Mouse (Mus musculus) 3T3-L1 (cell line): ENCODE data around the gene Elmo2.

Experiments
- DNase-seq: peaks from one replicate; pipeline ENCODE4 v3.0.0-alpha.2; 2015; ENCODE audit warnings: low read depth, low spot score

Gene Elmo2

GRCm38 (mm10) chr2:165296571-165296970 lies 29.7 kb downstream of the Elmo2 start:
- DNase-seq = no peak

GRCm38 (mm10) chr2:165288315-165289031 lies 37.8 kb downstream of the Elmo2 start:
- DNase-seq = peak; percentile 64

DNA sequence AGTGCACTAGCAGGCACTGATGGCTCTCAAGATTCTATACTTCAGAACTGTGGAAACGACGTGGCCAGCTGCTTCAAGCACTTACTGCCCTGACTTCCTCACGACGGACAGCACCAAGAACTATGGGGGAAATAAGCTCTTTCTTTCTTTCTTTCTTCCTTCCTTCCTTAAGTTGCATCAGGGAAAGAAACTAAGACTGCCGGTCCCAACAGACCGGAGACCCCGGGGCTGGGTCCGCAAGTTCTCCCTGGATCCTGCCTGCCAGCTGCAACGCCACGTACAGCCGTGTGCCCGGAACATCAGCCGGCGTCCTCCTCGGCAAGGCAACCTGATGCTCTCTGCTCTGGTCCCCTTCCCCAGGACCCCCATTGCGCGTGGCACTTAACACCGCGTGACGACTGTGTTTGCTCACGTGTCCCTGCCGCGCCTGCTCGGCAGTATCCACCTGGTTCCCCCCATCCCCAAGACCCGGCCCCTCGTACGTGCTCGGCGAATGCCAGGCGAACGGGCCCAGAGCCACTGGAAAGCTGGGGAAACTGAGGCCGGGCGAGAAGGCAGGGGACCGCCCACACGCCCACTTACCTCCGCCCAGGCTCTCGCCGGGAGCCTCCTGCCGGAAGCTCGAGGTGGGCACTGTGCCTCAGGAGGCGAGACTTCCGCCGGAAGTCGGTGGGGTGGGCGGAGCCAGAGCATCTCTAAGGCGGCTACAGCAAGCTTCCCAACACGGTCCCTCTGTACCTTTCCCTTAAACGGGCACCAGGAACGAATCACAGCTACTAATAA lies 38.9 kb downstream of the Elmo2 start, which contains the start of gene Slc35c2:
TSS of gene Slc35c2 (minus strand) at position 668 of the 783 bp plus-strand sequence.
- peak; percentile 91 for DNase-seq

- DNase-seq = peak; percentile 76
Observed at GRCm38 (mm10) chr2:165286361-165287201, 39.7 kb downstream of the Elmo2 start.

- DNase-seq = no peak
Observed at GRCm38 (mm10) chr2:165285621-165286020, 40.7 kb downstream of the Elmo2 start.

- no peak for DNase-seq
Observed at GRCm38 (mm10) chr2:165285034-165285433, 41.2 kb downstream of the Elmo2 start.

GRCm38 (mm10) chr2:165284377-165284776 lies 41.9 kb downstream of the Elmo2 start:
- DNase-seq = no peak

GRCm38 (mm10) chr2:165283644-165284043 lies 42.6 kb downstream of the Elmo2 start:
- no peak for DNase-seq

DNA sequence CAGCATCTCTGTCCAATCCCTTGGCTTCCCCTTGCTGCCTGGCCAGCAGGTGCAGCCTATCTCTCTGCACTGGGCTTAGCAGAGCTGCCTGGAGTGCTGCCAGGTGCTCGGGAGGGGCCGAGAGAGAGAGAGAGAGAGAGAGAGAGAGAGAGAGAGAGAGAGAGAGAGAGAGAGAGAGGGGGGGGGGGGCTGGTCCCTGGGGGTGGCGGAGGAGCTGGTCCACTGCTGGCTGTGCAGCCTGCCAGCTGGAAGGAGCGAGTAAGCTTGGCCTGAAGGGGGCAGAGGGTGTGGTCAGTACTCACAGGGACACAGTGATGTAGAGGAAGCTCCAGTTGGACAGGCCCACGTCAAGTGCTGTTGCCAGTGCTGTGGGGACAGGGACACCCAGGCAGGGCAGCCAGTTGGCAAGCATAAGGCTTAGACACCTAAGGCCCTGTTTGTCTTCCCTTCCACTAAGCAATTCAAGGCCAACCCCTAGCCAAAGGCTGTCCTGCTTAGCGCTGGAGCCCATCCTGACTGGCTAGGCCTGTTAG lies 44.4 kb downstream of the Elmo2 start:
- DNase-seq = peak; percentile 28

DNA sequence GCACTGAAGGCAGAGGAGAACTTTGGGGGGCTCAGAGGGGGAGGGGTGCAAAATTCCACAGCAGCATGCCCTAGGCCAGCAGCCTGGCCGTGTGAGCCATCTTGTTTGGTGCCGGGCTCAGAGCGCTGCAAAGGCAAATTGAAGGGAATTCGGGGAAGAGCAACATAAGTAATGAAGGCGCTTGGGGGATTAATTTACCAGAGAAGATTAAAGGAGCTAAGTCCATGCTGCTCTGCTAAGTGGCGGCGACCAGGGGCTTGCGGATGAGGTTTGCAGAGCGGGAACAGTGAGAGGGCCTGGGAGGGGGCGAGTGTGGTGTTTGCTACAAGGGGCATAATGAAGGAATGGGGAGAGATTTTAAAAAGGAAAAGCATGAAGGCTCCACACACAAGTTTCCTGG lies 46.9 kb downstream of the Elmo2 start:
- DNase-seq = no peak

DNA sequence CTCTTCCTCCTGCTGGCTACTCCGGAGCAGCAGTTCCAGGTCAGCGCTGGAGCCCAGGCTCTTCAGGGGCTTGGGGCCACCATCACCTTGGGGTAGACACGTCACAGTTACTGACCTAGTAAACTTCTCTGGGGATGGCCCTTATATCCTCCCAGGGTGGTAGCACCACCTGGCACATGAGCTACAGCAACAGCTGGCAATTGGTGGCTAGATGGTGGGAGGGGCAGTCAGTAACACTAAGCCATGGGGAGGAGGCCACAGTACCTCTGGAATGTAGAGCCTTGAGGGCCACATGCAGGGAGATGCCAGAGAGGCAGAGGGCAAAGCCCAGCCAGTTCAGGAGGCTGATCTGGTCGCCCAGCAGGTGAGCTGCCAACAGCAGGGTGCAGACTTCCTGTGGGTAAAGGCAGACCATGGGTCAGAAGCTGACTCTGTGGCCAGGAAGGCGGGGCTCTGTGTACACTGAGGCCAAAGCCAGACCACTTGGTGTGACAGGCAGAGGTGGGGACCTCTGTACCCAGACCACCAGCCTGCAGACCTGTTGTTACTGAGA lies 49.0 kb downstream of the Elmo2 start:
- no peak for DNase-seq

DNA sequence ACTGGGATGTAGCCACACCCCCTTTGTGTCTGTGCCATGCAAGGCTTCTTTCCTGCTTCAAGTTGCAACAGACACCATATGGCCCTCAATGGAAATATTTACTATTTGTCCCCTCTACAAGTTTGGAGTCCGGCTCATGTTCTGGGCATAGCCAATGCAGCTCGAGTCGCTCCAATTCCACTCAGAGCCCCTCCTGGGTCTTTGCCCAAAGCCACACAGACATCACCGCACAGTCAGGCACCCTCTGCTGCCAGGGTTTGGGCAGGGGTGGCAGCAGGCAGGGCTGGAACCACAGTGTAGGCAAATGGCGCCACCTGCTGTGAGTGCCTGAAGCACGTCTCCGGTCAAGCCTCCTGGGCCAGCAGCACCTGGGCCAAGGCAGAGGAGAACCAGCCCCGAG lies 50.5 kb downstream of the Elmo2 start:
- peak; percentile 73 for DNase-seq

DNA sequence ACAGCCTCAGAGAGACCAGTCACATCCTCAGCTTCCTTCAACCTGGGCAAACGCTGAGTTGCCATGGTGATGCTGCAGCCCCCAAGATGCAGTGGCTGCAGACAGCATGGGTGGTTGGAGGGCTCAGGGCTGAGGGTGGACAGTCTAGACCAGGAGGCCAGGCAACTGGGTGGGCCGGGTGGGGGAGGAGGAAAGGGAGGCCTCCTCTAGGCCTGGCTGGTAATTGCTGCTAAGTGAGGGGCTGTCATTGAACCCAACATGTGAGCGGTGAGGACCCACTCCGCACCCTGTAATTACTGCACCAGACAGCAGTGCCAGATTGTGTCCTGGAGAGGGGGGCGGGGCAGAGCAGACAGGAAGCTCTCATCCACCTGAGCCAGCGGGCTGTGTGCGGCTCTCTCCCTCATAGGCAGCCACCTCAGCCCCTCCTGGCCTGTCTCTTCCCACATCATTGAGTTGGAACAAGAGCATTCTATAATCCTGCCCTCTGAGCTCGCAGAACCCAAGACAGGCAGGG lies 51.1 kb downstream of the Elmo2 start:
- no peak for DNase-seq

- no peak for DNase-seq
Observed at GRCm38 (mm10) chr2:165273589-165273988, 52.7 kb downstream of the Elmo2 start.

GRCm38 (mm10) chr2:165271326-165271725 lies 55.0 kb downstream of the Elmo2 start:
- DNase-seq = no peak

DNA sequence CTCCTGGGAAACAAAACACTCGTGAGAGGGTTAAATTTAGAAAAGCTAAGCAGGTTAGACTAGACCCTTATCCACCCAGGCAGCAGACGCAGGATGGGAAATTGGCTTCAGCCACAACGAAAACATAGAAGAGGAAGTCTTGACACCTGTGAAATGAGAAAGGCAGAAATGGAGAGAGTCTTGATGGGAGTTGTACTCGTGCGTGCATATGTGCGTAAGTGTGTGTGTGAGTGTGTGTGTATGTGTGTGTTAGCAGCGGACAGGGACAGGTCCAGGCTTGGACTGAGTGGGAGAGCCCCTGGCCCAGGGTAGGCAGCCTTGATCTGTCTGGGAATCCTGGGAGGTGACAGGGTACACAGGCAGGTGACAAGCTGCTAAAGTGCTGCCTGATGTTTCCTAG lies 55.4 kb downstream of the Elmo2 start:
- DNase-seq = no peak

DNA sequence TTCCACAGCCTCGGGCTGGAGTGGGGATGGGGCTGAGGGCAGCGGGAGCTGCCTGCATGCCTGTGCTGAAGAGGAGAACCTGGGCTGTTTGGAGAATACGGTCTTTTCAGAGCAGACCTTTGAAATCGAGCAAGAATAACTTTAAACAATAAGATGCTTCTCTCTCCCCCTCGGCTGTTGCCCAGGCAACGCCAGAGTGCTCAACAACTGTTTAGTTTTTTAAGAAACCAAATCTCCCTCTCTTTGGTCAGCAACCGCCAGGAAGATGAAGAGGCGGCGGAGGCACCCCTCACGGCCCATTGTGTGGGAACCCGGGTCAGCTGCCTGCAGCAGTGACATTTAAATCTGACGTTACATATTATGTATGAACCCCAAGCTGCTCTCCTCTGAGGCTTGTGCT lies 59.5 kb downstream of the Elmo2 start:
- no peak for DNase-seq

- peak; percentile 55 for DNase-seq
Observed at GRCm38 (mm10) chr2:165263861-165264260, 62.4 kb downstream of the Elmo2 start.

- no peak for DNase-seq
Observed at GRCm38 (mm10) chr2:165262274-165262990, 63.8 kb downstream of the Elmo2 start.

DNA sequence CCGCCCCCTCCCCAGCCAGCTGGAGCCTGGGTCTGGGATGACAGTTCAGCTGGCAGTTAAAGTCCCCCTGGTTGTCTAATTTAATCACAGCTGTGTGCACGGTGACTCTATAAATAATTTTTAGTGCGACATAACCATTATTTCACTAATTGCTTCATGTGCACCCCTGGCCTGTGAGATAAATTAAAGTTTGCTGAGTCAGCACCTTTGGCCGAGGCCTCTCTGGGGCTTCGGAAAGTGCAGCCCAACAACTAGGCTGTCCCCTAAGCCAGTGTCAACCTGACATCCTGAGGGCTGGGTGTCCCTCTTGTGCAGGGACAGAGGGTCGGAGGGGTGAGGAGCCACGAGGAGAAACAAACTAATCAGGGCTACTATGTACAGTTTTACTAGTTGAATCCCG lies 66.4 kb downstream of the Elmo2 start:
- no peak for DNase-seq

DNA sequence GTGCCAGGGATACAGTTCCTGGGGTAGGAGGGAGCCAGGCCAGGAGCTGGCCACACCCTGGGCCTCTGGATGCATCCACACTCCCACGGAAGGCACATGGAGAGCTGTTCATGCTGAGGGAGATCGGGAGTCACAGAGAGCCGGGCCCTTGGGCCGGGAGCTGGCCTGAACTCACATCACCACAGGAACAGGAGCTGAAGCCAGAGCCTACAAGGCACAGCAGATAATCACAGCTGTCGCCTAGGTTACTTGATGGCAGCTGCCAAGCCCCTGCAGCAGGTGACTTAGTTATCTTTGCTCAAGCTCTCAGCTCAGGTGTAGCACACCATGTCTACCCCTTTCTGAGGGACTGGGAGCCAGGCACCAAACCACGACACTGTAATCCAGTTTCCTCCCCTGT lies 68.0 kb downstream of the Elmo2 start:
- no peak for DNase-seq
